Mouse (Mus musculus) left cerebral cortex, postnatal 10 days (tissue): ENCODE data around the gene Dus1l. TPM values are rescaled to one million over a fixed set of nuclear protein-coding genes. Genes with fewer than 3 reads are reported as not detected.

Experiments used
- DNase-seq, 2 experiments: peaks; one replicate each; pipeline ENCODE4 v3.0.0; 2021 to 2022; ENCODE audit warnings: low spot score in 2 of 2, mixed read lengths in 1 of 2; ENCODE audit errors: extremely low spot score in 1 of 2
- intact Hi-C: fragments of 180-260 bp; cut with DNase I; formaldehyde crosslinking; loops from one replicate; pipeline ENCODE4 v1.15.1; 2025
- total RNA-seq, 2 experiments: library from RNA; stranded (reverse); gene quantifications; 2 replicates each; pipeline ENCODE4 v1.2.3; 2021

The Dus1l gene
- total RNA-seq, 2 experiments from 2014 or later = 37.4 to 40.7 TPM

GRCm38 (mm10) chr11:120747974-120748373 is 48.2 kb downstream of the Dus1l start:
- intact Hi-C loops = no loop called here
- DNase-seq = no peak

- no peak for DNase-seq
- intact Hi-C loops = no loop called here
Observed at GRCm38 (mm10) chr11:120744121-120744701, 52.0 kb downstream of the Dus1l start.

DNA sequence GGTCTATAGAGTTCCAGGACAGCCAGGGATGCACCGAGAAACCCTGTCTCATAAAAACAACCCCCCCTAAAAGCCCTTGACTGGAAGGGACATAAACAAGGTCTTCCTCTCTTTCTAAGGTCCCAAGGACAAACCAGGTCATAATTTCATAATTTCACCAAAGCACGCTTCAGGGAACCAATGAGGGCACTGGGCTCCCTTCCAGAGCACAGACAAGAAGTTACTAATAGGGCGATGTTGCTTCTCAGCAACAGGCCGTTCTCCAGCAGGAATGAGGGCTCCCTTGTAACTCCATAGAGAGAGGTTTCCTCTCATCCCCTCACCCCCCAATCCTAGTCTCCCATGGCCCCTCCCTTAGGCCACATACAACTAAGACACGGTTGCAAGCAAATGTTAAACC is 55.2 kb downstream of the Dus1l start:
- DNase-seq = no peak
- intact Hi-C loops = no loop called here

Other genes starting within 250 kb of the Dus1l start
- gene Mcrip1, start 246.7 kb downstream of the Dus1l start, total RNA-seq = 100 to 1,000 TPM; 103 to 110 TPM
- gene Ppp1r27, start 245.3 kb downstream of the Dus1l start, total RNA-seq = not detected
- gene P4hb, start 223.2 kb downstream of the Dus1l start, total RNA-seq = 100 to 1,000 TPM; 136 to 138 TPM
- 100 to 1,000 TPM; 406 to 417 TPM for gene Arhgdia, start 214.8 kb downstream of the Dus1l start, total RNA-seq
- gene Alyref, start 198.0 kb downstream of the Dus1l start, total RNA-seq = 10 to 100 TPM; 69.3 to 76.5 TPM
- gene Anapc11, start 198.0 kb downstream of the Dus1l start, total RNA-seq = 100 to 1,000 TPM; 102 to 110 TPM
- not detected for gene Npb, start 187.9 kb downstream of the Dus1l start, total RNA-seq
- 100 to 1,000 TPM; 130 TPM for gene Pcyt2, start 178.5 kb downstream of the Dus1l start, total RNA-seq
- gene Sirt7, start 171.2 kb downstream of the Dus1l start, total RNA-seq = 10 to 100 TPM; 37.5 to 40.6 TPM
- 10 to 100 TPM; 84.4 to 84.7 TPM for gene Mafg, start 162.8 kb downstream of the Dus1l start, total RNA-seq
- 1 to 10 TPM; 3.0 to 3.8 TPM for gene Pycr1, start 152.6 kb downstream of the Dus1l start, total RNA-seq
- gene Myadml2, start 148.2 kb downstream of the Dus1l start, total RNA-seq = 1 to 10 TPM; 3.1 to 3.5 TPM
- 1 to 10 TPM; 4.2 to 5.7 TPM for gene Notum, start 135.2 kb downstream of the Dus1l start, total RNA-seq
- gene Aspscr1, start 123.4 kb downstream of the Dus1l start, total RNA-seq = 10 to 100 TPM; 59.1 to 66.6 TPM
- 10 to 100 TPM; 24.5 to 26.0 TPM for gene Cenpx, start 82.7 kb downstream of the Dus1l start, total RNA-seq
- 10 to 100 TPM; 58.3 to 66.0 TPM for gene Lrrc45, start 82.5 kb downstream of the Dus1l start, total RNA-seq
- gene Rac3, start 74.9 kb downstream of the Dus1l start, total RNA-seq = 100 to 1,000 TPM; 265 to 293 TPM
- gene Dcxr, start 69.1 kb downstream of the Dus1l start, total RNA-seq = 1 to 10 TPM; 5.9 to 6.4 TPM
- 1 to 10 TPM; 3.3 to 3.7 TPM for gene Cbr2, start 64.3 kb downstream of the Dus1l start, total RNA-seq
- gene Hmga1b, start 33.6 kb downstream of the Dus1l start, total RNA-seq = 10 to 100 TPM; 25.0 to 46.6 TPM
- gene Rfng, start 12.2 kb downstream of the Dus1l start, total RNA-seq = 10 to 100 TPM; 88.1 to 88.4 TPM
- gene Gps1, start 12.1 kb downstream of the Dus1l start, total RNA-seq = 100 to 1,000 TPM; 147 to 148 TPM
- 100 to 1,000 TPM; 258 to 269 TPM for gene Fasn, start 28.1 kb upstream of the Dus1l start, total RNA-seq
- gene Ccdc57, start 136.5 kb upstream of the Dus1l start, total RNA-seq = 1 to 10 TPM; 8.1 to 8.4 TPM
- gene Slc16a3, start 152.1 kb upstream of the Dus1l start, total RNA-seq = 1 to 10 TPM; 3.6 to 5.1 TPM
- 100 to 1,000 TPM; 112 to 119 TPM for gene Csnk1d, start 194.9 kb upstream of the Dus1l start, total RNA-seq
- gene Cd7, start 243.0 kb upstream of the Dus1l start, total RNA-seq = not detected